Mouse (Mus musculus) MEL-GATA-1-ER (cell line): ENCODE data around the gene Gpr55.

ENCODE experiments used
- DNase-seq: peaks from one replicate; pipeline ENCODE4 v3.0.0-alpha.2; 2012; ENCODE audit warnings: low read depth; ENCODE audit errors: extremely low read depth

The Gpr55 gene

DNA sequence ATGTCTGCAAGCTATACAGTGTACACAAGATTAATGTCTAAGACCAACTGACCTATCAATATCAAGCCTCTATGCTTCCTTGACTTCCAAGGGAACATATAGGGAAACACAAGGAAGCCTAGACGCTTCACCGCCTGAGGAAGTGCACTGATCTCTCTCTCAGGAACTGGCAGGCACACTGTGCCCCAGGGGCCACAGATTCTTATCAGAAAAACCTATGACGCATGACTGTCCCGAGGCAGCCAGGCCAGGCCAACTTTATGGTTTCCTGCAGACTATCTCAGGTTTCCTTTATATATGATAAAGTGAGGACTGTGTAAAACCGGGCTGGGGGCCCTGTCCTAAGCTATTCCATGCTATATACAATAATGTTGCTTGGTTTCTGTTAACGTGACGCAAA, 41.2 kb downstream of the Gpr55 start:
- no peak for DNase-seq

GRCm38 (mm10) chr1:85916830-85917450, 43.9 kb downstream of the Gpr55 start:
- DNase-seq, result no peak

GRCm38 (mm10) chr1:85915890-85916289, 44.9 kb downstream of the Gpr55 start:
- DNase-seq, result no peak

GRCm38 (mm10) chr1:85913078-85913755, 47.6 kb downstream of the Gpr55 start:
- no peak for DNase-seq

DNA sequence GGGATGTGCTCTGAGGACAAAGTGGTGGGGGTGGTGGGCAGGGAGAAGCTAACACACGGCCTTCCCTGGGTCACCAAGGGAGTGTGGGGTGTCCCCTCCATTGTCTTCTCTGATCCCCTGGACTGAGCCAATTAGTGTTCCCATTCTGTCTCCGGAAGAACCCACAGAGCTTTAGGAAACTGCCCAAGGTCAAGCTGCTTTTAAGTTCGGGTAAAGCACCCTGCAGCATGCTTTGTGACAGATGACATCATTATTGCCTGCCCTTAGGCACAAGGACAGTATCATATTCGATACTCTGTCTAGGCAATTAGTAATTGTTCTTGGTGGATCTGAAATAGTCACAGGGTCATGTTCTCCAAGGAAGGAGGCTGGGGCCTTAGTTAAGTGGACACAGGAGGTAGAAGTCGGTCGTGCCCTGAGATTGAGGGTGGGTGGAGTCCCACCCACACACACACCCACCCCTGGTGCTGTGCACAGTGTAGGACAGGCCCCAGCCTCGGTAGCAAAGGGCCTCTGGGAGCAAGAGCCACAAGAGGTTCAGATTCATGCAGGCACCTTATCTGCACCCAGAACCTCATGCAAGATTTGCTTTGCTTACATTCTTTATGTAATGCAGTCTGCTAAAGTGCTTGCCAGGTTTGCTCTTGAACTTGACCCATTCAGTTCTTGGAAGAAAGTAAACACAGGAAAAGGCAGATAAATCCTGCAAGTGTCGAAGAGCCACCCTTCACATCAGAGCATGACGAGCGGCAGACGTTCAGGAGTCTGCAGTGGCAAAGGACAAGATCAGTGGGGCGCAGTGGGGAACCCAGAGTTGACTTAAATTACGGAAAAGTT, 51.8 kb downstream of the Gpr55 start:
- no peak for DNase-seq

DNA sequence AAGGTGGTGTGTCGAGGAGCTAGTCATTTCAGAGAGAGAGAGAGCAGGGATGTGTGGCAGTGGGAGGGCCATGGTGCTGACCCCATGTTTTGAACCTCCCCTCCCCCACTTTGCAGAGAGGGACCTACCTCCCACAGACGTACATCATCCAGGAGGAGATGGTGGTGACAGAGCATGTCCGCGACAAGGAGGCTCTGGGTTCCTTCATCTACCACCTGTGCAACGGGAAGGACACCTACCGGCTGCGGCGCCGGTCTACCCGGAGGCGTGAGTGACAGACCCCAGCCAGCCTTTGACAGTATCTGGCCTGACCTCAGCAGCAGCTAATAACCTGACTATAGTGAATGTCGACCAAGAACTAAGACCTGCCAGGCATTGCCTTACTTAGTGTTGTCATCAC, 53.9 kb downstream of the Gpr55 start:
- no peak for DNase-seq

DNA sequence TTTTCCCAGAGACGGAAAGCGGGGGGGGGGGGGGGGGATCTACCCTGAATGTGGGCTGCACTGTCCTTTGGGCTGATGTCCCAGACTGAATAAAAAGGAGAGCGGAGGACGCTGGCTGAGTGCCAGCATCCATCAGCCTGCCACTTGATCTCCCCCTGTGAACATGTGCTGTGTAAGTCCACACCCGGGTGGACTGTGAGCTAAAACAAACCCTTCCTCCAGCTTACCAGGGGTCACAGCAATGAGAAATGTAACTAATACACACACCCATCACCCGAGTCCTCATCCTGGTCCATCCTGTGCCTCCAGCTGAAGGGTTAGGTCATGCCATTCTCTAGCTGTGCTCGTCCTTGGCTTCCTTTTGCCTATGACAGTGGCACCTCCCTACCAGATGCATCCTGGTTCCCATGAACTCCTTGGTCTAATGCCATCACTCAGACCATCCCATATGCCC, 58.7 kb downstream of the Gpr55 start:
- no peak for DNase-seq

DNA sequence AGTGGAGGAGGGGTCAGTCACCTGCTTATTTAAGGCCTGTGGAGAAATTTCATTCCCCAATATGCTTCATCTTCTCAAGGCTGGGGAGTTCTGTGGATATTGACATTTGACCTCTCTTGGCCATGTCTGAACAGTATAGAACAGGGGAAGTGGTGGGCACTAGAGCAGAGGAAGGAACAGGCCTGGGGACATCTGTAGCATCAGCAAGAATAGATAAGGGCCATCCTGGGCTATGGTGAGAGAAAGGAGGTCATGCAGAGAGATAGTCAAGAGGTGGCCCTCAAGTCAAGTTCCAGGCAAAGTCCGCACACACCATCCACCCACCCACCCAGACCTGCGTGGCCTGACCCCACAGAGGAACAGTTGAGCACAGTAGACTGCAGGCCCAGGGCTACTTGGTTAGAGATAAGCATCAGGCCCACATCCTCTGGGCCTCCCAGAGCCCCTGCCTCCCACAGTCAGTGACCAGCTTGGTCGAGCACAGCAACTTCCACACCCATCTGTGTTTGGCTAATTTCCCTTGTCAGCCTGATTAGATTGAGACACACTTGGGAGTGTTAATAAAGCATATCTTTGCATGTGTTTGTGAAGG, 59.2 kb downstream of the Gpr55 start:
- no peak for DNase-seq

- no peak for DNase-seq
These were observed 60.1 kb downstream of the Gpr55 start for GRCm38 (mm10) chr1:85900521-85901333.

DNA sequence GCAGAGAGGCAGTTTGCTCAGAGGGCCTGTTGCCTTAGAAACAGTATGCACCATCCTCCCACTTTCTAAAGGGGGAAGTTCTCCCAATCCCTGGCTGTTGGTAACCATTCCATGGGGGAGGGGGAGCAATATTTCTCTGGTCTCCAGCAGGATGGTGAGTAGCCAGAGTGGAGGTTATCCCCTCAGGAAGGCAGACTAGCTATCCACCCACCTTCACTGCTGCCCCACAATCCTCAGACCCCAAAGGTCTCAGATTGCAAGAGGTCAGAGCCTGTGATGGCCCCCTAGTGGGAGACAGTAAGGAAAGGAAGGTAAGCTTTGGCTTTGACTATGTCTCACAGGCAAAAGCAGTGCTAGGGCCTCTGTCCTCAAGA, 61.4 kb downstream of the Gpr55 start:
- no peak for DNase-seq

DNA sequence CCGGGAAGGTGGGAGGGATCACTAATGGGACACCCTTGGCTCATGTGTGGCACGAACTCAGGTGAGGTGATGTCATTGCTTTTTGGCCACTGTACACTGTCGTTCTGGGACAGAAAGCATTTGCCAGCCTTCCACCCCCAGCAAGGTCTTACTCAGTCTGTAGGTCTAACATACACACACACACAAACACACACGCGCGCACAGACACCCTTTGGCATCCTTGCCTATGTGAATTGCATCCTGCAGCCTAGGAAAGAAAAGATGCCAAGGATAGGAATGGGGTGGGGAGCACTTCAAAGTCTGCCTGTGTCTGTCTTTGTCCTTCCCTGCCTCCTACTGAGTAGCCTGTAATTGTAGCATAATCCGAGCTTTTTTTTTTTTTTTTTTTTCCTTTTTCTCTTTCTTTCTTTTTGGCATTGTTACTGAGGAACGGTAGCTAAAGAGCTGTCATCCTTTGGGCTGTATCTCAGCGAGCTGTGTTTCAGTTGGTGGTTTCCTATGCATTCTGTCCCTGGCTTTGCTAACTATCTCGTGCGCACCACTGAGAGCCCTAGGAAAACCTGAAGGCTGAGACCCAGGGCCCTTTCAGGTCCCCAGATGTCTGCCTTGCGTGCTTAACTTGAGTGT, 61.9 kb downstream of the Gpr55 start:
- DNase-seq, result no peak

GRCm38 (mm10) chr1:85897901-85898760, 62.7 kb downstream of the Gpr55 start:
- DNase-seq, result no peak

DNA sequence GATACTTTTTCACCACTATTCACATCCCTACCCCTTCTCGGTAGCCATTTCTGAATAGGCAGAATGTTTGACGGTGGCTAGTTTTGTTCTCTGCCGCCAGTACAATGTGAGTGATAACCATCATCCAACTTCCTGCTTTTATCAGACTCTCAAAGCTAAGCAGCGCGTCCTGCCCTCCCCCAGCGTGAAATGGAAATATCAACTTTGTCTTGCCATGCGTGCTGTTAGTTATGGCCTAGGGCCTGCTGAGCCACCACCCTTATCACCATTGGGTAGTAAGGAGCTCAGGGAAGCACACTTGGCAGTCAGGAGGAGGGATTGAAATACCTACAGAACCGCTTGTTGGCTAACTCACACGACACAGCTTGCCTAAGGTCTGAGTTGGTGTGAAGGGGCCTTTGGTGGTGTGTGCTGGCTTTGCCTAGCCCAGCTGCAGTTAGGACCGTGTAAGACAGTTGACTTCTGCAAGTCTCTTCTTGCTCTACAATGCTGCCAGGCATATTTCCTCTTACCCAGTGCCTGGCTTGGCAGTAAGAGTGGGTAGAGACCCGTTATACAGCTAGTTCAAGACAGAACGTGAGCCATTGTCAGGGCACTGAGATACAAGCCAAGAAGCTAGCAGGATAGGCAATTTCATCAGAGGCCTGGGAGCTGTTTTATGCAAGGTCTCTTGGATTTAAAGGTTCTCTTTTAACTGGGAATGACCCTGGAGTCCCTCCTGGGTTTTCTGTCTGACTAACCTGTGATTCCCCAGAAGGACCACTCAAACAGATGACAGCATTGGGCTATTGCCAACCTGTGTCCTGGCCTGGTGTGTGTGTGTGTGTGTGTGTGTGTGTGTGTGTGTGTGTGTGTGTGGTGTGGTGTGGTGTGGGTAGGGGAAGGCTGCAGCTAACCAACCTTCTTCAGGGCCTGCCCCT, 63.8 kb downstream of the Gpr55 start:
- no peak for DNase-seq

- DNase-seq, result no peak
These were observed 64.7 kb downstream of the Gpr55 start for GRCm38 (mm10) chr1:85896110-85896509.

GRCm38 (mm10) chr1:85895391-85895837, 65.4 kb downstream of the Gpr55 start:
- DNase-seq, result peak; percentile 49

GRCm38 (mm10) chr1:85894748-85895360, 66.0 kb downstream of the Gpr55 start:
- DNase-seq, result no peak

GRCm38 (mm10) chr1:85894231-85894747, 66.5 kb downstream of the Gpr55 start, which contains the start of gene Itm2c:
Itm2c (plus strand) TSS chr1:85894281.
- peak; percentile 36 for DNase-seq
